Mouse (Mus musculus) limb, embryonic 12.5 days (tissue): ENCODE measurements at regions not wholly inside any gene's neighbourhood (a gene's known extent, or its start where the extent isn't known, plus 50 kb on each side); places are given as distances from the start of the nearest gene placed in this dataset.

Source experiments
- ATAC-seq: fragments of 200-750 bp; cut with Nextera tagmentation; 2 replicates; pipeline ENCODE4 v1.8.0; 2017; ENCODE audit warnings: low read depth, moderate TSS enrichment; ENCODE audit not compliant: insufficient number of reproducible peaks, insufficient read depth, low FRiP score, low TSS enrichment
- H3K27ac ChIP-seq: fragments of 300-500 bp; sonication (generic); 2 replicates; pipeline ENCODE4 v1.5.1; 2016; ENCODE audit warnings: mild to moderate bottlenecking, moderate library complexity
- H3K27me3 ChIP-seq: fragments of 300-500 bp; sonication (generic); 2 replicates; pipeline ENCODE4 v1.6.1; 2016; ENCODE audit warnings: mild to moderate bottlenecking, moderate library complexity
- H3K36me3 ChIP-seq: fragments of 300-500 bp; sonication (generic); 2 replicates; pipeline ENCODE4 v1.6.1; 2016; ENCODE audit warnings: mild to moderate bottlenecking, moderate library complexity
- H3K4me1 ChIP-seq: fragments of 300-500 bp; sonication (generic); replicated peaks from 2 replicates; pipeline ENCODE4 v1.6.1; 2016
- H3K4me2 ChIP-seq: fragments of 300-500 bp; sonication (generic); 2 replicates; pipeline ENCODE4 v1.6.1; 2016; ENCODE audit warnings: mild to moderate bottlenecking, moderate library complexity
- H3K4me3 ChIP-seq: fragments of 300-500 bp; sonication (generic); replicated peaks from 2 replicates; pipeline ENCODE4 v1.5.1; 2016; ENCODE audit warnings: mild to moderate bottlenecking
- H3K9ac ChIP-seq: fragments of 300-500 bp; sonication (generic); replicated peaks from 2 replicates; pipeline ENCODE4 v1.6.1; 2016; ENCODE audit warnings: mild to moderate bottlenecking, moderate library complexity
- H3K9me3 ChIP-seq: fragments of 300-500 bp; sonication (generic); 2 replicates; pipeline ENCODE4 v1.6.1; 2016; ENCODE audit warnings: mild to moderate bottlenecking, moderate library complexity
- WGBS: fragments of 180-500 bp; shearing (Covaris S2); methylation state at CpG from one replicate; pipeline ENCODE4 v1.1.7; 2016; 5-methylcytosine and 5-hydroxymethylcytosine counted together

DNA sequence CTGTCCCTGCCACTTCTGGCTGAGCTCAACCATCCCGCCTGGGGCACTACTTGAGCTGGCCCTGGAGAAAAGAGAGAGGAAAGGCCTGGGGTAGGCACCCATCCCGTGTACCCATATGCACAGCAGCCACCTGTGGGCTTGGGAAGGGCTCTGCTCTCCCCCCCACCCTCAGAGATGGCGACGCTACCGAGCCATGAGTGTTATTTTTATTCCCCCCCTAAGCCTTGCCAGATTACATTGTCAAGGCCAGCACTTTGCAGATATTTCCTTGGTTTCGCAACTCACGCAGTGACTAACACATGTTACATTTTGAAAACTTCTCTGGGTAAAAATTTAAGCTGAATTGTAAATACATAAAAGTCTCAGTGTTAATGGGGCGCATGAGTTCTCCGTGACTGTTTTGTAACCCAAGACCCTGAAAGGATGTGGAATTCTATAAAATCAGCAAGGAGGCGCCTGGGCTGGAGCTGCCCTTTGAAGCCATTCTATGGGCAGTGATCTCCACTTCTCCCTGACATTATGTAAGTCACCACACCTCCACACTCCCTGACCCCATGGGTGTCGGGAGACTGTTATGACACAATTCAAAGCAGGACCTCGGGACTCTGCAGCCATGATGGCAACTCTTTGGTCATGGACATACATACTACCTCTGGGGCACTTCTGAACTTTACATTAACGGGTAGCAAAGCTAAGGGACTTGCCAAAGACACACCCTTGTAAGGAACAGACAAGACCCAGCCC, 75.4 kb upstream of the Dio3 start:
- H3K27me3 ChIP-seq, result peaks cover 86% of the 10 kb centered on the region
- 0 out of 2 replicates have a peak overlapping the region, but pooled peaks have one; percentile 13 for H3K4me2 ChIP-seq
- no peak overlapping the region for H3K27ac ChIP-seq
- H3K9me3 ChIP-seq, result no peaks in the 10 kb centered on the region
- ATAC-seq, result no peak
- no peaks in the 10 kb centered on the region for H3K36me3 ChIP-seq
- H3K4me1 ChIP-seq, result peaks cover 35% of the 10 kb centered on the region
- no peak overlapping the region for H3K4me3 ChIP-seq
- WGBS, result 35% methylated on average over 13 of the region's 13 CpGs
- H3K9ac ChIP-seq, result no peak overlapping the region

DNA sequence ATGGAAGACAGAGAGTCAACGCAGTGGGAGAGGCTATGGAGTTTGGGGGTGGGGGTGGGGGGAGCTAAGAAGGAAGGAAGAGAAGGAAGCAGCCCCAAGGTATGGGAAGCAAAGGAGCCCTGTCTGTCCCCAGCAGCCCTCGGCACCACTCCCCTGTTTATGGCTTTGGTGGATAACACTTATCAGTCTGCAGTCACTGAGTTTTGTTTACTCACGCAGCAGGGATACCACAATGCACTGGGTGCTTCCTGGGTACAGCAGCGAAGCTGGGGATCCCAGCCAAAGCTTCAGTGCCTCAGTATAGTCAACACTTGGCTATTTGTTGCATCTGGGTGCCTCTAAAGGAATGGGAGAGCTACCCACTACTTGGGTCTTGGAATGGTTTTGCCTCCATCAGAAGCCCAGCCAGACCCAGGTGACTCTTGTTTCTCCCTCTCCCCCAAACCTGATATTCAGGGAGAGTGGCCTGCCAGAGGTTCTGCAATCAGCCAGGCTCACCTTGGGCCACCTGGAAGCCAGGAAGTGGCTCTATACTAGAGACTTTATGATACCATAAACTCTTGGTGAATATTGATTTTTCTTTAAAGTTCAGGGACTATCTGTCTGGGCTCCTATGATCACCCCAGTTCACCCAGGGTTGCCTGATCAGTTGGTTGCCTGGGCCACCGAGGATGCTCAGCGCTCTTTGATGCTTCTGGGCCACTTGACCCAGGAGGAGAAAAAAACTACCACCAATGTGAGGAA, 74.5 kb upstream of the Dio3 start:
- Histone ChIP-seq H3K4me1 (peaks cover 35% of the 10 kb centered on the region), H3K4me2 (no peak overlapping the region), H3K36me3 (no peaks in the 10 kb centered on the region), H3K27ac (no peak overlapping the region), H3K27me3 (peaks cover 86% of the 10 kb centered on the region), H3K9me3 (no peaks in the 10 kb centered on the region), H3K9ac (no peak overlapping the region), H3K4me3 (no peak overlapping the region)
- WGBS, result 48% methylated on average over 6 of the region's 6 CpGs
- ATAC-seq, result no peak

DNA sequence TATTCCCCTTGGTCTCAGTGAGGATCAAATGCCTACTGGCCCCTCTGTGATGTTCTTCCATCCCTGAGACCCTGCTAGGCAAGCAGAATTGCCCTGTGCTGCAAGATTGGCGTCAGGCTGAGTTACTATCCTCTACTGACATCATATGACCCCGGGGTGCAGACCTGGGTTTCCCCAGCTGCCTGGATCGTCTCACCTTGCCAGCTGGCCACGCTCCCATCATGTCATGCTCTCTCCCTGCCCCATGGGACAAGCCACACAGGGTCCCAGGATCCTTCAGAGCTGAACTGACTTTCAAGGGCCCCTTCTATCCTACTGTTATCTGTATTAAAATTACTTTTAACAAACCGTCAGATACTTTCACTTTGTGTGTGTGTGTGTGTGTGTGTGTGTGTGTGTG, 72.6 kb upstream of the Dio3 start:
- 39% methylated on average over 5 of the region's 5 CpGs for WGBS

DNA sequence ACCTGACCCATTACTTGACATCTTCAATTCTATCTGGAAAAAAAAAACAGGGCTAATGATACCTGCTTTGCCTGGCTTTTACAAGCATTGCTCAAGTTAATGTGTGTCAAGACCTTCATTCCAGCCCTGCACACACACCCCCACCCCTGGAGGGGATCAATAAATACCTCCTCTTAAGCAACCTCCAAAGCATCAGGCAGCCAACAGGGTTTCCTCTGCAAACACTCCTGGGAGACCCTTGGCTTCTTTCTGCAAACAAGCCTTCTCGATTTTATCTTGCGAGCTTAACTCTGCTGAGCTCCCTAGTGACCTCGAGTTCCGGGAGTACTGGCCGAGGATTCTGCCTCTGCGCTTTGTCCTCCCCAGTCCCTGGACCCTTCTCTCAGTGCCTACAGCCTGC, 72.1 kb upstream of the Dio3 start:
- no peaks in the 10 kb centered on the region for H3K36me3 ChIP-seq
- H3K27ac ChIP-seq, result no peak overlapping the region
- WGBS, result 10% methylated on average over 6 of the region's 6 CpGs
- no peaks in the 10 kb centered on the region for H3K9me3 ChIP-seq
- no peak overlapping the region for H3K4me2 ChIP-seq
- H3K27me3 ChIP-seq, result peaks cover 80% of the 10 kb centered on the region
- no peak overlapping the region for H3K4me3 ChIP-seq
- H3K4me1 ChIP-seq, result peaks cover 35% of the 10 kb centered on the region
- no peak for ATAC-seq
- H3K9ac ChIP-seq, result no peak overlapping the region

More for the DNA sequence above, 72.6 kb upstream of the Dio3 start:
- Histone ChIP-seq H3K27me3 (peaks cover 85% of the 10 kb centered on the region), H3K4me2 (no peak overlapping the region), H3K4me3 (no peak overlapping the region), H3K36me3 (no peaks in the 10 kb centered on the region), H3K9me3 (no peaks in the 10 kb centered on the region), H3K9ac (no peak overlapping the region), H3K4me1 (peaks cover 35% of the 10 kb centered on the region), H3K27ac (no peak overlapping the region)
- ATAC-seq, result no peak

DNA sequence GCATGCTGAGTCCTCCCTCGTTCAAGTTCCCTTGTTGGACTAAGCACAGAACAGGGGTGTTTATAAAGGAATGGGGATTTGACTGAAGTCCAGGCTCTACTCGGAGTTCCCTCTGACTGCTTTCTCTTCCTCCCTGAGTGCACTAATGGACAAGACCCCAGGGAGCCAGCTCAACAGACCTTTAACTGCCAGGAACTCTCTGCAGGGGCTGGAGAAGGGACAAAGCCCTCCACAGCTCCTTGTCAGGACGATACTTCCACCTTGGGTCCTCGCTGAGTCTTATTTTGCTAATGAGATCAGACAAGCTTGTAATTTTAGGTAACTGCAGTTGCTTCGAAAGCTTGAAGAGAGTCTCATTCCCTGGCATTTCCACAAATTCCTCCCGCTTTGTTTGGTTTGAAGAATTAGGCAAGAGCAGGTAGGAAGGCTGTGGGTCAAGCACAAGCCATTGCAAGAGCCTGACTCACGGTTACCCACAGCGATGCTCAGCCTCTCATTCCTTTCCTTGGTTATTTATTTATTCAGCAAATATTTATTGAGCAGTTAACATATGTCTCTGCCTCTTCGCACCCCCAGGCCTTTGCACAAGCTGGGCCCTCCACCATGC, 71.5 kb upstream of the Dio3 start:
- no peak overlapping the region for H3K27ac ChIP-seq
- no peak overlapping the region for H3K9ac ChIP-seq
- no peaks in the 10 kb centered on the region for H3K9me3 ChIP-seq
- no peak overlapping the region for H3K4me2 ChIP-seq
- H3K27me3 ChIP-seq, result peaks cover 79% of the 10 kb centered on the region
- no peak for ATAC-seq
- H3K4me1 ChIP-seq, result peaks cover 35% of the 10 kb centered on the region
- 48% methylated on average over 9 of the region's 9 CpGs for WGBS
- H3K36me3 ChIP-seq, result no peaks in the 10 kb centered on the region
- H3K4me3 ChIP-seq, result no peak overlapping the region

DNA sequence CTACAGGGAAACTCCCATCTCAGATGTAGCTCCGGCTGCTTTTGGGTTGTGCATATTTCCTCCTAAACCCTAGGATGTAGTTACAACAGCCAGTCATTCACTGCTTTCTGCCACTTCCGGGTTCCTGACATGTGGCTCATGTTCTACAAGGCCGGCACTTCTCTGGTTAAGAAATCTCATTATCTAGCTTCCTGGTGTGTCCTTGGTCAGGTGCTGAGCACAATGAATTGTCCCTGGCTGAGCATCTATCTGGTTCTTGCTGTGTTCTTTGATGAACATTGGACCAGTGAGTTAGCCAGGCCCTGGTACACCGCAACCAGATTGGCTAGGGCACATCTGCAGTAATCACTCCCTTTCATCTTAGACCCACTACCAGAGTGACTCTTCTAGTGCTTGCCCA, 66.2 kb upstream of the Dio3 start:
- Histone ChIP-seq H3K4me1 (peaks cover 13% of the 10 kb centered on the region), H3K9ac (no peak overlapping the region), H3K27me3 (peaks cover 81% of the 10 kb centered on the region), H3K4me3 (no peak overlapping the region), H3K27ac (no peak overlapping the region), H3K36me3 (no peaks in the 10 kb centered on the region), H3K9me3 (no peaks in the 10 kb centered on the region), H3K4me2 (no peak overlapping the region)
- WGBS, result 70% methylated on average over 4 of the region's 4 CpGs
- no peak for ATAC-seq

DNA sequence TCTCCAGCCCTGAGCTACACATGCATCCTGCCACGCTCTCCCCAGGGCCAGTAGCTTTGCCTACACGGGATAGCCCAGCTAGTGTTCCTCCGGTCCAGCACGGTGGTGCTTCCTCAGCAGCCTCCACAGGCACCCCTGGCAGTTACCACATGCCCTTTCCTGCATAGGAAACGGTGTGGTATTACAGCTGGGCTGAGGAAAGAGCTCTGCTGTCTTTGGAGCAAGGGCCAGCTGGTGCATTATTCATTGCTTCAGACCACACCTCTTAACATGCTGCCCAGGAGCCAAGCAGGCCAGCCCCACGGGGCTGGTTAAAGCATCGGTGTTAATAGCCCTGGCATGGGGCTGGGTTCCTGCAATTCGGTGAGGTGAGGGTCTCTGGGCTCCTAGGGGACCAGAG, 64.0 kb upstream of the Dio3 start:
- ATAC-seq, result no peak; the same call in 1 of the 2 replicates
- 26% methylated on average over 8 of the region's 8 CpGs for WGBS
- H3K9me3 ChIP-seq, result no peaks in the 10 kb centered on the region
- peaks cover 12% of the 10 kb centered on the region for H3K4me1 ChIP-seq
- H3K27me3 ChIP-seq, result peaks cover 65% of the 10 kb centered on the region
- no peak overlapping the region for H3K4me3 ChIP-seq
- no peak overlapping the region for H3K9ac ChIP-seq
- no peak overlapping the region for H3K27ac ChIP-seq
- no peaks in the 10 kb centered on the region for H3K36me3 ChIP-seq
- no peak overlapping the region for H3K4me2 ChIP-seq

DNA sequence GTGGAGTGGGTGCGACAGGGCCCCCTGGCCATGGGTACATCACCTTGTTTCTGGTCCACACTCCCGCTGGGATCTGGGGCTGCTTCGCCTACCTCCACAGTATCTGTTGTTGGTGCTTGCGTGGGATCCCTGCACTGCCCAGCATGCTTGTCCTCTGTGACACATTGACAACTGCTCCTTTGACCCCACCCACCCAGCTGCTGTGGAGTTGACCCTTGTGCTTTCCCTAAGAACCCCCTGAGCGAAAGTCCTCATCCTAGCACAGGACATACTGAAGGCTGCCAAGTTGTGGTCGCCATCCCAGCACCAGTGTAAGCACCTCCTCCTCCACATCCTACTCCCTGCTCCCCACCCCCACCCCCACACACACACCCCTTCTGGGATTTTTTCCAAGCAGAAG, 63.6 kb upstream of the Dio3 start:
- 60% methylated on average over 6 of the region's 6 CpGs for WGBS
- Histone ChIP-seq H3K4me1 (peaks cover 12% of the 10 kb centered on the region), H3K4me2 (no peak overlapping the region), H3K36me3 (no peaks in the 10 kb centered on the region), H3K27me3 (peaks cover 65% of the 10 kb centered on the region), H3K27ac (no peak overlapping the region), H3K9ac (no peak overlapping the region), H3K9me3 (no peaks in the 10 kb centered on the region), H3K4me3 (no peak overlapping the region)
- ATAC-seq, result peak; percentile 47

DNA sequence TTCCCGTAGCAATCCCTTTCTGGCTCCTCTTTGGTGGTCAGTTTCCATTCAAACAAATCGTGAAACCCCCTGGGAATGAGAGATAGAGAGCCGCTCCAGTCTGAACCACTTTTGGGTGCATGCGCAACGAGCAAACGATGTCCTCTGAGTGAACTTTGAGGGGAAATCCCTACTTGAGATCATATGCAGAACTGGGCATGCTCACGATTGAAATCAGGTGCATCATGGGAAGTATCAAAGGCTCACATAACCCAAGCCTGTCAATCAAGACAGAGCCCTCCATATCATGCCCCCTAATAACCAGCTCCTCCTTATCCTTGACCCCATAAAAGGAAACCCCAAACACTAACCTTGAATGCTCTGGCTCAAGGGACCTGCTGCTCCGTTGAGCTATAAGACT, 59.1 kb upstream of the Dio3 start:
- Histone ChIP-seq H3K9ac (no peak overlapping the region), H3K36me3 (no peaks in the 10 kb centered on the region), H3K4me1 (peaks cover 7% of the 10 kb centered on the region), H3K27me3 (peaks cover 63% of the 10 kb centered on the region), H3K9me3 (no peaks in the 10 kb centered on the region), H3K27ac (no peak overlapping the region), H3K4me3 (no peak overlapping the region), H3K4me2 (no peak overlapping the region)
- 87% methylated on average over 8 of the region's 8 CpGs for WGBS
- no peak for ATAC-seq

DNA sequence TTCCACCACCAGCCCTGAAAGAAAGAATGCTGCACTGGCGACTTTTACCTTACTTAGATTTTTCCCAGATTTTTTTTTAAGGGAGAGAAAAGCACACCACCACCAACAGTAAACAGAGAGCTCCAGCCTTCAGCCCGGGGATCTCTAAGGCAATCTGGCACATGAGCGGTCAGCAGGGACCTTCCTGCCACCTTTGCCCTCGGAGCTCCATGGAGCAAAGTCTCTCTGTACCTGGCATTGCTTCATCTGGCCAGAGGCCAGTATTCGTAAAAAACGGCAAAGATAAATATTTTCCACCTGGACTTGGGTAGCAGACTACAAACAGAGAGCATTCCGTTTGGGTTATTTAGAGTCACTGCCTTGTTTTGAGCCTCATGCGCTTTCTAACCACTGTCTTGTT, 58.4 kb upstream of the Dio3 start:
- no peaks in the 10 kb centered on the region; the same call in 1 of the 2 replicates for H3K4me1 ChIP-seq
- H3K27ac ChIP-seq, result no peak overlapping the region
- no peak overlapping the region for H3K9ac ChIP-seq
- no peak overlapping the region for H3K4me2 ChIP-seq
- peaks cover 63% of the 10 kb centered on the region for H3K27me3 ChIP-seq
- H3K9me3 ChIP-seq, result no peaks in the 10 kb centered on the region
- H3K36me3 ChIP-seq, result no peaks in the 10 kb centered on the region
- 67% methylated on average over 8 of the region's 8 CpGs for WGBS
- no peak for ATAC-seq
- no peak overlapping the region for H3K4me3 ChIP-seq

DNA sequence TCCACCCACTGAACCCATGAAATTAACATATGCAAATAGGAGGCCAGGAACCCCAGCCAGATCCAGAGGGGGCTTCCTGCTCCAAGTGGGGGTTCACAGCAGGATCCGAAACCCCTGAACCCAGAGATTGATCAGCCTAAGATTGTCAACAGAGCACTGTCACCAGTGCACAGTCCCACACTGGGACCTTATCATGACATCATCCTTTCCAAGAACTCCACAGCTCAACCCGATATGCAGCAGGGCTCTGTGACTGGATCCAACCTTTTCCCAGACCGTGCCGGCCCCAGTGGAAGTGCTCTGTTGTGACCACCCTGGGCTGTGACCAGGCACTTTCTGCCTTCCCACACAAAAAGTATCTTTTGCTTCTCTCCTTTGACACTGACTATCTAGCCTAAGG, 57.7 kb upstream of the Dio3 start:
- 54% methylated on average over 4 of the region's 4 CpGs for WGBS
- Histone ChIP-seq H3K4me3 (no peak overlapping the region), H3K36me3 (no peaks in the 10 kb centered on the region), H3K27ac (no peak overlapping the region), H3K9ac (no peak overlapping the region), H3K27me3 (peaks cover 65% of the 10 kb centered on the region), H3K9me3 (no peaks in the 10 kb centered on the region), H3K4me1 (no peaks in the 10 kb centered on the region), H3K4me2 (no peak overlapping the region)
- no peak for ATAC-seq
